Mouse (Mus musculus): ENCODE measurements around the gene Col6a2. TPM values are rescaled to one million over a fixed set of nuclear protein-coding genes. Genes with fewer than 3 reads are reported as not detected.
A peak's percentile ranks its signal among the peaks of the same experiment; 100 is the strongest.

The Col6a2 gene
- 12.6 and 13.3 TPM in 2 replicates for polyA plus RNA-seq (2014; fragmentation: Nextera tagmentation; extraction: Ambion mirVana)

DNA sequence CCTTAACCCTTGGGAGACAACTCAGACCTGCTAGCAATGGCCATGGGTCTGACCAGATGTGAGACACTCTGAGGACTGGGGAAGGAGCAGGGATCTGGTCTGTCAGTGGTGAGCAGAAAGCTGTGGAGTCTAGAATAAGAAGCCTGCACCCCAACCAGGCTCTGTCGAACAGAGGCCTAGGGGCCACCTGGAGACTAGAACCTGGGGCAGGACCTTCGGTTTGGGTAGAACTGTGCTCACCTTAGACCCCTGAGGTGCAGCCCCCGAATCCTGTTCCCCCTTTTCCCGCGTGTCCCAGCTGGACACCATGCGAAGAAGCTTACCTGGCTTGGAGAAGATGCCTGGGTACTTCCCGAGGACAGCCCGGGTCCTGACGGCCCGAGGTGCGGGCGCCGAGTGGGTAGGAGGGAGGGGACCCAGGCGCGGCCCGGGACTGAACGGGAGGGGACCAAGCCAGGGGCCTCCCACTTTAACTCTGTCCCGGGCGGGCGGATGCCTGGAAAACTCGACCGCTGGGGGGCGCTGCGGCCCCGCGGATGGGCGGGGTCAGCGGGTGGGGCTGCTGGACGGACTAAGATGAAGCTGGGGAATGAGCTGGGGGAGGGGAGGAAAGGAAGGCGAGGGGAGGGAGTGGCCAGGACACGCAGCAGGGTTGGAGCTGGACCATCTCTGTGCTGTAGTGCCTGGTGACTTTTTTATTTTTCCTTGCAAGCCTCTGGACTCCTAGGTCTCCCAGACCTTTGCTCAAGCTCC, at the start of gene Col6a2:
Gene Col6a2 (minus strand): TSS at position 703 of the 753 bp plus-strand sequence.
- H3K9ac ChIP-seq (ENCODE audit: low read depth, low read length), result peak within 1 kb of the TSS; percentile 42
- WGBS, result 3% methylated on average over 30 of the region's 31 CpGs
- ATAC-seq (ENCODE audit: low FRiP score), result peak; percentile 87

DNA sequence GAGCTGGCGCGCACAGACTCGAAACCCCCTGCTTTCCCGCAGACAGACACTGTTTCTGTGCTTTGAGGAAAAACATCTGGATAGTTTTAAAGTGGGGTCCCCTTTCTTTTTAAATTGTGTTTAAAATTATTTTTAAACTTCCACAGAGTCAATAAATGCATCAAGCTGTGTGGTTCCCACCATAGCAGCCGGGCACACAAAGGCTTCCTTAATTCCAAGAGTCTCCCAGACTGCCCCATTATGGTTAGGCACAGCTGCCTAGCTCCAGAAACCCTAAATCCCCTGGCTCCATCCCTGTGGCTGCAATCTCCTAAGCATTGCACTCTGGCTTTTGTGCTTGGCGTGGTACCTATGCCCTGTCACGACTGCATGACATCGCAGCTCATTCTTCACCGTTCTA, 48.5 kb upstream of the Col6a2 start:
- H3K27ac ChIP-seq (ENCODE audit: low read depth, low read length), result no peak overlapping the region
- no peaks in the 10 kb centered on the region for H3K4me1 ChIP-seq (replicated peaks; ENCODE audit: control insufficient read depth, insufficient read depth, low read length)
- no peak overlapping the region for H3K9ac ChIP-seq (ENCODE audit: low read depth, low read length)
- H3K36me3 ChIP-seq (ENCODE audit: control insufficient read depth, insufficient read depth, low read length), result no peaks in the 10 kb centered on the region
- DNase-seq (ENCODE audit: low spot score) (no peak), ATAC-seq (ENCODE audit: low FRiP score) (no peak)
- H3K4me2 ChIP-seq (replicated peaks; ENCODE audit: low read depth, low read length), result no peak overlapping the region
- no peaks in the 10 kb centered on the region for H3K9me3 ChIP-seq (ENCODE audit: control insufficient read depth, low read length)
- 88% methylated on average over 9 of the region's 9 CpGs for WGBS
- no peak overlapping the region for H3K4me3 ChIP-seq (ENCODE audit: low read depth, low read length)
- H3K27me3 ChIP-seq (ENCODE audit: control insufficient read depth, insufficient read depth, low read length), result no peaks in the 10 kb centered on the region

More for the DNA sequence above, at the start of gene Col6a2:
- H3K27me3 ChIP-seq (ENCODE audit: control insufficient read depth, insufficient read depth, low read length), result no peaks in the 10 kb centered on the region; the same call in 1 of the 2 replicates
- H3K9me3 ChIP-seq (ENCODE audit: control insufficient read depth, low read length), result no peaks in the 10 kb centered on the region
- no peaks in the 10 kb centered on the region for H3K36me3 ChIP-seq (ENCODE audit: control insufficient read depth, insufficient read depth, low read length)
- H3K4me2 ChIP-seq (replicated peaks; ENCODE audit: low read depth, low read length), result peak within 1 kb of the TSS; percentile 63
- peak within 1 kb of the TSS; percentile 34 for H3K4me3 ChIP-seq (ENCODE audit: low read depth, low read length)
- DNase-seq (ENCODE audit: low spot score), result peak; percentile 92
- 0 out of 2 replicates have a peak, but pooled peaks cover 2% of the 10 kb centered on the region for H3K4me1 ChIP-seq (replicated peaks; ENCODE audit: control insufficient read depth, insufficient read depth, low read length)
- no peak within 1 kb of the TSS; the same call in 1 of the 2 replicates for H3K27ac ChIP-seq (ENCODE audit: low read depth, low read length)

DNA sequence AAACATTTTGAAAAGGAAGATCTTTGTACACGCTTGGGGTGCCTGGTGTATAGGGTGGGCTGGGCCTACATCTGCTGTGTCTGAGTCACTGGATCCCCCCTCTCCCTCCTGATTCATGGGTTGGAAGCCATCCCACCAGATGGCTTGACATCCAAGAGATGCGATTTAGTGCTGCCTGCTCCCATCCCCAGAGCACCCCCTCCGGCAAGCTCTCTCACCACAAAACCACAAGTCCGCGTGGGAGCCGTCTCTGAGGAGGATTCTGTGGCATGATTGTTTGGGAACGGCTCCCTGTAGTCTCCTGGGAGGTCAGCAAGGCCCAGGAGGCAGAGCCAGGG, 45.5 kb upstream of the Col6a2 start:
- Histone ChIP-seq H3K4me2 (replicated peaks; ENCODE audit: low read depth, low read length) (no peak overlapping the region), H3K9me3 (ENCODE audit: control insufficient read depth, low read length) (no peaks in the 10 kb centered on the region), H3K9ac (ENCODE audit: low read depth, low read length) (no peak overlapping the region), H3K4me1 (replicated peaks; ENCODE audit: control insufficient read depth, insufficient read depth, low read length) (no peaks in the 10 kb centered on the region), H3K36me3 (ENCODE audit: control insufficient read depth, insufficient read depth, low read length) (no peaks in the 10 kb centered on the region), H3K27ac (ENCODE audit: low read depth, low read length) (no peak overlapping the region), H3K4me3 (ENCODE audit: low read depth, low read length) (no peak overlapping the region), H3K27me3 (ENCODE audit: control insufficient read depth, insufficient read depth, low read length) (no peaks in the 10 kb centered on the region)
- ATAC-seq (ENCODE audit: low FRiP score) (no peak), DNase-seq (ENCODE audit: low spot score) (no peak)
- WGBS, result 75% methylated on average over 7 of the region's 7 CpGs

DNA sequence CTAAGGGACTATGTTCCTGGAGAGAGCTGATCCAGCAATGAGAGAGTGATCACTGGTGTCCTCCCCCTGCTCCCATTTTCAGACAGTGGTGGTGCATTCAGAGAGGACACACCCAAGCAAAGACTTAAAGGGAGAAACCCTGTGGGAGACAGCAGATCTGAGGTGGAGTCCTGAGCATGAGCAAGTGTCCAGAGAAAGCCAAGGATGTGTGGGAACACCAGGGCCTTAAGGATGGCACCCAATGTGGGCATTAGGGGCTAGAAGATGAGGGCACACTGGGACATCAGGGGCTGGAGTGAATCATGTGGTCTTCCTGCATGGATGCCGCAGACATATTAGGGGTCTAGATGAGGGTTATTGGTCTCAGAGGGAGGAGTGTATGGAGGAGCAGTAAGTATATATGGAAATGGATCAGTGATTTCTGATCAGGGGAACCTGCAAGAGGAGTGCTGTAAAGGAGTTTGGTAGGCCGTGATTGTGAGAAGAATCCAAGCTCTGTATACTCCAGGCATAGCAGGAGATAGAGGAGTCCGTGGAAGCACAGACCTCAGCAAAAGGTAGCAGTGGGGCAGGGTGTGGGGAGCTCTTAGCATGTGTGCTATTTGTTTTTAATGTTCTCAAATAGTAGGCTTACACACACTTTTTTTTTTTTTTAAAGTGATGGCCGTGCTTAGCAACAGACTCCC, 45.0 kb upstream of the Col6a2 start:
- Histone ChIP-seq H3K27me3 (ENCODE audit: control insufficient read depth, insufficient read depth, low read length) (no peaks in the 10 kb centered on the region), H3K4me3 (ENCODE audit: low read depth, low read length) (no peak overlapping the region), H3K27ac (ENCODE audit: low read depth, low read length) (no peak overlapping the region), H3K9ac (ENCODE audit: low read depth, low read length) (no peak overlapping the region), H3K9me3 (ENCODE audit: control insufficient read depth, low read length) (no peaks in the 10 kb centered on the region), H3K36me3 (ENCODE audit: control insufficient read depth, insufficient read depth, low read length) (no peaks in the 10 kb centered on the region), H3K4me2 (replicated peaks; ENCODE audit: low read depth, low read length) (no peak overlapping the region), H3K4me1 (replicated peaks; ENCODE audit: control insufficient read depth, insufficient read depth, low read length) (no peaks in the 10 kb centered on the region)
- DNase-seq (ENCODE audit: low spot score) (no peak), ATAC-seq (ENCODE audit: low FRiP score) (no peak)
- WGBS, result 90% methylated on average over 4 of the region's 4 CpGs

DNA sequence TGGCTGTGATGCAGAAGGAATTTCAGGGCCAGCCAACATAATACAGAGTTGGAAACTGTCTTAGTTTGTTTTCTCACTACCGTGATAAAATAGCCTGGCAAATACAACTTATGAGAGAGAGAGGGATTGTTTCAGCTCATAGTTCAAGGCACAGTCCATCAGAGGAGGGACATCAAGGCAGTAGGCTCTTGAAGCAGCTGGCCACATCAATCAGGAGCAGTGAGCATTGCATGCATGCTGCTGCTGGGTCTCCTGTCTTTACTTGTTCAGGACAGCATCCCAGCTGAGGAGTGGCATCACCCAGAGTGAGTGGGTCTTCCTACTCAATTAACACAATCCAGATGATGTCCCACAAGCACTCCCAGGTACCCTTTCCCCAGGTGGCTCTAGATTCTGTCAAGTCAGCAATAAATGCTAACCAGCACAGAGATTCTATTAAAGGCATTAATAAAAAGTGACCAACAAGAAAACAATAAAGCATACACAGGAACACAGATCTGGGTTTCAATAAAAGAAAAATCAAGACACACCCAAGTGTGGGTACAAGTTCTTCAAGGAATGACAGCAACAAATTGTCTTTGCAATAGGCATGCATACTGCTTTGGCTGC, 43.9 kb upstream of the Col6a2 start:
- Histone ChIP-seq H3K9ac (ENCODE audit: low read depth, low read length) (no peak overlapping the region), H3K4me1 (replicated peaks; ENCODE audit: control insufficient read depth, insufficient read depth, low read length) (no peaks in the 10 kb centered on the region), H3K27me3 (ENCODE audit: control insufficient read depth, insufficient read depth, low read length) (no peaks in the 10 kb centered on the region), H3K36me3 (ENCODE audit: control insufficient read depth, insufficient read depth, low read length) (no peaks in the 10 kb centered on the region), H3K27ac (ENCODE audit: low read depth, low read length) (no peak overlapping the region), H3K4me3 (ENCODE audit: low read depth, low read length) (no peak overlapping the region), H3K4me2 (replicated peaks; ENCODE audit: low read depth, low read length) (no peak overlapping the region), H3K9me3 (ENCODE audit: control insufficient read depth, low read length) (no peaks in the 10 kb centered on the region)
- ATAC-seq (ENCODE audit: low FRiP score) (no peak), DNase-seq (ENCODE audit: low spot score) (no peak)
- WGBS, result 93% methylated on average over 1 of the region's 1 CpGs

DNA sequence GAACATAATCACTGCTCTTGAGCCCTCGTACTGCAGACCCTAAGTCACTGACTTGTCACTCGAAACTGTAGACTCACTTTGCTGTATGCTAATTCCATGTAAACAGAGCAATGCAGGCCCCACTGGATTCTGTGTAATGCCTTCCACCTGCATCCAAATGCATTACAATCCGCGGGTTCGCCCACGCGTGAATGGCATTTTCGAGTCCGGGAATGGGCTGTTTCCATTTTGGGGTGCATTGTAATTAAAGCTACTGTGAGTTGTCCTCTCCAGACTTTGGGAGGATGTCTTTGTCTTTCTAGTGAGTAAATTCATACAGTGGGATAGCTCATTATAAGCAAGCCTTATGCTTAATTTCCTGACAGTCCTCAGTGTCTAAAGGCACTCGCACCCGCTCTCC, 42.1 kb upstream of the Col6a2 start:
- Histone ChIP-seq H3K27ac (ENCODE audit: low read depth, low read length) (no peak overlapping the region), H3K4me1 (replicated peaks; ENCODE audit: control insufficient read depth, insufficient read depth, low read length) (no peaks in the 10 kb centered on the region), H3K36me3 (ENCODE audit: control insufficient read depth, insufficient read depth, low read length) (no peaks in the 10 kb centered on the region), H3K9ac (ENCODE audit: low read depth, low read length) (no peak overlapping the region), H3K4me3 (ENCODE audit: low read depth, low read length) (no peak overlapping the region), H3K9me3 (ENCODE audit: control insufficient read depth, low read length) (no peaks in the 10 kb centered on the region), H3K4me2 (replicated peaks; ENCODE audit: low read depth, low read length) (no peak overlapping the region), H3K27me3 (ENCODE audit: control insufficient read depth, insufficient read depth, low read length) (no peaks in the 10 kb centered on the region)
- 94% methylated on average over 11 of the region's 11 CpGs for WGBS
- DNase-seq (ENCODE audit: low spot score), result no peak
- ATAC-seq (ENCODE audit: low FRiP score), result no peak

DNA sequence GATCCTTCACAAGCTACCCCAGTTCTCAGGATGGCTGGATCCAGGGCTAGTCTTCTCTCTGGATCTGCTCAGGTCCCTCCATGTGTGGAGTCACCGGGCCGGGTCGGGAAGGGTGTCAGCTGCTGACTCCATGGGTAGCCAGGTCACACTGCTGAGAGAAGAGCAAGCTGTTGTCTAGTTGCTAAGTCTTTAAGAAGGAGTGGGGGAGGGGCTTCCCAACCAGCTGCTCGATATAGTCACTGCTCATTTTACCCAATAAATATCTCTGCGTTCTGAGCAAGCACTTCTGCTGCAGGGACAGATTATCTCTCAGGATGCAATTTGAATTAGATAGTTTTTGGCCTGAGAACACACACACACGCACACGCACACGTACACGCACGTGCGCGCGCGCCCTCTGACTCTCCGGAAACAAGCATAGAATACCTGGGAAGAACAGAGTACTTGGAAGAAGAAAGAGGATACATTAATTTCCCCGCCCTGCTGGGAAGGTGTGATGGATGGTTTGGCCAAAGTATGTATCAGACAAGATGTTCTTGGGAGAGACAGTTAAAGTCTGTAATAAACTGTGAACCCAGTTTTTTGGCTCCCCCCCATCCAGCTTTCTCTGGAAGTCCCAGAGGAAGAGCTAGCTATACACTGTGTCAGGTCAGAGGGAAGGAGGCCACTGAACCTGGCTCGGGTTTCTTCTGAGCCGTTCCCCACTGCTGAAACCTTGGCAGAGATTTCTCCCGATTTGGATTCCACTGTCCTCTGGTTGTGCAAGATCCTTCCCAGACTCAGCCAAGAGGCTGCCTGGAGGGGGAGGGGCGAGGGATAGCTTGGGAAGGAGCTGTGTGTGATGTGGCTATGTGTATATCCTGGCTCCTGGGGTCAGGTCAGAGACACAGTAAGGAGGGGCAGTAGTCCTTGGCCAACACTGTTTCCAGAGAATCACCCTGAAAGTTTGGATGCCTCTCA, 41.0 kb upstream of the Col6a2 start:
- no peak for ATAC-seq (ENCODE audit: low FRiP score)
- no peaks in the 10 kb centered on the region for H3K4me1 ChIP-seq (replicated peaks; ENCODE audit: control insufficient read depth, insufficient read depth, low read length)
- no peak overlapping the region for H3K4me3 ChIP-seq (ENCODE audit: low read depth, low read length)
- H3K9me3 ChIP-seq (ENCODE audit: control insufficient read depth, low read length), result no peaks in the 10 kb centered on the region
- no peak for DNase-seq (ENCODE audit: low spot score)
- H3K9ac ChIP-seq (ENCODE audit: low read depth, low read length), result no peak overlapping the region
- H3K27ac ChIP-seq (ENCODE audit: low read depth, low read length), result no peak overlapping the region
- H3K27me3 ChIP-seq (ENCODE audit: control insufficient read depth, insufficient read depth, low read length), result no peaks in the 10 kb centered on the region
- no peak overlapping the region for H3K4me2 ChIP-seq (replicated peaks; ENCODE audit: low read depth, low read length)
- no peaks in the 10 kb centered on the region for H3K36me3 ChIP-seq (ENCODE audit: control insufficient read depth, insufficient read depth, low read length)
- 82% methylated on average over 20 of the region's 20 CpGs for WGBS

Measured in hindbrain, embryonic 11.5 days (tissue).